Mouse (Mus musculus): Measurements from ENCODE around the gene Ddx50. TPM values are rescaled to one million over a fixed set of nuclear protein-coding genes. Genes with fewer than 3 reads are reported as not detected.
"Not testable (repeated sequence)": the region's sequence is repeated elsewhere in the genome, so short reads cannot be mapped to it uniquely, and the experiment has no call there.

Gene Ddx50
- polyA plus RNA-seq, 1 experiment from 2014 or later, result 94.5 TPM

GRCm38 (mm10) chr10:62603233-62604030 lies 47.6 kb downstream of the Ddx50 start:
- Histone ChIP-seq H3K4me1 (ENCODE audit: control insufficient read depth, insufficient read depth, low read length) (peaks cover 10% of the 10 kb centered on the region; the same call in 1 of the 2 replicates), H3K27me3 (replicated peaks; ENCODE audit: control insufficient read depth, insufficient read depth, low read length) (no peaks in the 10 kb centered on the region), H3K9ac (ENCODE audit: low read depth, low read length) (no peak overlapping the region), H3K27ac (ENCODE audit: low read length) (no peak overlapping the region), H3K4me3 (ENCODE audit: low read length) (no peak overlapping the region), H3K36me3 (ENCODE audit: control insufficient read depth, insufficient read depth, low read length) (no peaks in the 10 kb centered on the region), H3K9me3 (ENCODE audit: control insufficient read depth, low read length) (no peaks in the 10 kb centered on the region), H3K4me2 (ENCODE audit: low read depth, low read length) (no peak overlapping the region)
- 79% methylated on average over 12 of the region's 12 CpGs for WGBS
- ATAC-seq, result no peak

DNA sequence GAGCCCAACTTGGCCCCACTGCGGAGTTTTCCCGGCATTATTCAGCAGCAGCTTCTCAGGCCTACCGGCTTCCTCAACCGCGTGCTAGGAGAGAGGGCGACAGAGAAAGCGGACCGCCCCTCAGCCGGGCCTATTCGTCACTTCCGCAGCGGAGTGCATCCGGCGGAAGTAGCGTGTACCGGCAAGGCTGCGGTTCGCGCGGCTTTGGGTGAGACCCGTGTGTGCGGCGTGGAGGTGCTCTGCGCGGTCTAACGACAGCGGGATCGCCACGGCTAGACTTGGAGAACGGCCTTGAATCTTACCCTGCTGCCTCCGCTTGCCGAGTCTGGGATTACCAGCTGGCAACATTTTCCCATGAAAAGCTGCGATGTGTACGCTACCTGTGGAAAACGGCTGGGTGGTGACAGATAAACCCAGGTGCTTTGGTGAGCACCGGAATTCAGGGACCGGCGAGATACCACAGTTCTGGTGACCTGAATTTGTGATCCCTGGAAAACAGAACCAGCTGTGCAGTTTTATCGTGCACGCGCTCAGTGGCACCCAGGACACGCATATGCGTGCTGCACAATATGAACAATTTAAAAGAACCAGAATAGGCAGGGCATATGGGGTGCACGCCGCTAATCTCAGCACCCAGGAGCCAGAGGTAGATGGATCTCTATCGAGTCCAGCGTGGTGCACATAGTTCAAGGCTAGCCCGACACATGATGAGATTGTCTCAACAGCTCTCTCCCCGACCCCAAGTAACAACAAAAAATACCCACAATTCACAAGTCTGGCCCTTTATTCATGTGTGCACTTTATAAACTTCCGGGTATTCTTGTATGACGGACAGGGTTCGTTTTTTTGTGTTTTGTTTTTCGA lies 48.6 kb downstream of the Ddx50 start, which contains the start of gene Ddx21:
TSS of gene Ddx21 (minus strand) at position 105 of the 864 bp plus-strand sequence.
- H3K36me3 ChIP-seq (ENCODE audit: control insufficient read depth, insufficient read depth, low read length), result peaks cover 2% of the 10 kb centered on the region
- H3K4me3 ChIP-seq (ENCODE audit: low read length), result peak within 1 kb of the TSS; percentile 97
- peak within 1 kb of the TSS; percentile 96 for H3K4me2 ChIP-seq (ENCODE audit: low read depth, low read length)
- peak within 1 kb of the TSS; percentile 69 for H3K27ac ChIP-seq (ENCODE audit: low read length)
- peak within 1 kb of the TSS; percentile 81 for H3K9ac ChIP-seq (ENCODE audit: low read depth, low read length)
- 6% methylated on average over 53 of the region's 53 CpGs for WGBS
- H3K27me3 ChIP-seq (replicated peaks; ENCODE audit: control insufficient read depth, insufficient read depth, low read length), result no peaks in the 10 kb centered on the region
- H3K9me3 ChIP-seq (ENCODE audit: control insufficient read depth, low read length), result no peaks in the 10 kb centered on the region
- ATAC-seq, result peak; percentile 98
- H3K4me1 ChIP-seq (ENCODE audit: control insufficient read depth, insufficient read depth, low read length), result peaks cover 10% of the 10 kb centered on the region; the same call in 1 of the 2 replicates

GRCm38 (mm10) chr10:62601833-62602176 lies 49.2 kb downstream of the Ddx50 start:
- ATAC-seq, result peak; percentile 87
- H3K4me1 ChIP-seq (ENCODE audit: control insufficient read depth, insufficient read depth, low read length), result peaks cover 10% of the 10 kb centered on the region; the same call in 1 of the 2 replicates
- peak overlapping the region; percentile 81 for H3K9ac ChIP-seq (ENCODE audit: low read depth, low read length)

GRCm38 (mm10) chr10:62601053-62601791 lies 49.8 kb downstream of the Ddx50 start:
- no peaks in the 10 kb centered on the region for H3K27me3 ChIP-seq (replicated peaks; ENCODE audit: control insufficient read depth, insufficient read depth, low read length)
- H3K9ac ChIP-seq (ENCODE audit: low read depth, low read length), result peak overlapping the region; percentile 81
- H3K9me3 ChIP-seq (ENCODE audit: control insufficient read depth, low read length), result no peaks in the 10 kb centered on the region
- WGBS, result 11% methylated on average over 20 of the region's 20 CpGs
- peaks cover 7% of the 10 kb centered on the region for H3K36me3 ChIP-seq (ENCODE audit: control insufficient read depth, insufficient read depth, low read length)
- ATAC-seq, result no peak
- H3K4me3 ChIP-seq (ENCODE audit: low read length), result peak overlapping the region; percentile 97
- no peak overlapping the region for H3K27ac ChIP-seq (ENCODE audit: low read length)
- H3K4me1 ChIP-seq (ENCODE audit: control insufficient read depth, insufficient read depth, low read length), result peaks cover 10% of the 10 kb centered on the region; the same call in 1 of the 2 replicates
- peak overlapping the region; percentile 83 for H3K4me2 ChIP-seq (ENCODE audit: low read depth, low read length)

More at GRCm38 (mm10) chr10:62601833-62602176, 49.2 kb downstream of the Ddx50 start:
- Histone ChIP-seq H3K4me2 (ENCODE audit: low read depth, low read length) (peak overlapping the region; percentile 83), H3K36me3 (ENCODE audit: control insufficient read depth, insufficient read depth, low read length) (peaks cover 7% of the 10 kb centered on the region), H3K27me3 (replicated peaks; ENCODE audit: control insufficient read depth, insufficient read depth, low read length) (no peaks in the 10 kb centered on the region), H3K9me3 (ENCODE audit: control insufficient read depth, low read length) (no peaks in the 10 kb centered on the region), H3K27ac (ENCODE audit: low read length) (peak overlapping the region; percentile 69), H3K4me3 (ENCODE audit: low read length) (peak overlapping the region; percentile 97)
- WGBS, result 0% methylated on average over 23 of the region's 23 CpGs

DNA sequence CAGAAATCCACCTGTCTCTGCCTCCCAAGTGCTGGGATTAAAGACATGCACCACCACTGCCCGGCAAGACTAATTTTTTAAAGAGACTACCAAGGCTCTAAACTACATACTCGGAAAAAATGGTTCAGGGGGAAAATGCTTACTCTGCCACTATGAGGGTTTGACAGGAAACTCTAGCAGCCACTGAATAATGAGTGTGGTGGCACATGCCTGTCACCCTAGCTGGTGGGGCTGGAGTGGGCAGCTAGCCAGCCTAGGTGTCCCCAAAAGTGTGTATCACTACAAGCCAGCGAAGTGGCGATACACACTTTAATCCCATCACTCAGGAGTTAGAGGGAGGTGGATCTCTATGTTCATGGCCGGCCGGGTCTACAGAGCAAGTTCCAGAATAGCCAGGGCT lies 51.0 kb downstream of the Ddx50 start:
- no peak overlapping the region for H3K4me3 ChIP-seq (ENCODE audit: low read length)
- peaks cover 10% of the 10 kb centered on the region; the same call in 1 of the 2 replicates for H3K4me1 ChIP-seq (ENCODE audit: control insufficient read depth, insufficient read depth, low read length)
- 90% methylated on average over 6 of the region's 6 CpGs for WGBS
- no peak for ATAC-seq
- no peak overlapping the region for H3K9ac ChIP-seq (ENCODE audit: low read depth, low read length)
- peaks cover 7% of the 10 kb centered on the region for H3K36me3 ChIP-seq (ENCODE audit: control insufficient read depth, insufficient read depth, low read length)
- no peak overlapping the region for H3K27ac ChIP-seq (ENCODE audit: low read length)
- H3K27me3 ChIP-seq (replicated peaks; ENCODE audit: control insufficient read depth, insufficient read depth, low read length), result no peaks in the 10 kb centered on the region
- no peak overlapping the region for H3K4me2 ChIP-seq (ENCODE audit: low read depth, low read length)
- no peaks in the 10 kb centered on the region for H3K9me3 ChIP-seq (ENCODE audit: control insufficient read depth, low read length)

- H3K4me1 ChIP-seq (ENCODE audit: control insufficient read depth, insufficient read depth, low read length); H3K4me3 ChIP-seq (ENCODE audit: low read length); H3K27me3 ChIP-seq (replicated peaks; ENCODE audit: control insufficient read depth, insufficient read depth, low read length); H3K9ac ChIP-seq (ENCODE audit: low read depth, low read length); H3K9me3 ChIP-seq (ENCODE audit: control insufficient read depth, low read length); H3K36me3 ChIP-seq (ENCODE audit: control insufficient read depth, insufficient read depth, low read length); ATAC-seq; H3K27ac ChIP-seq (ENCODE audit: low read length); H3K4me2 ChIP-seq (ENCODE audit: low read depth, low read length): not testable (repeated sequence)
- whole genome bisulfite sequencing, result 97% methylated on average over 3 of the region's 3 CpGs
These were observed 51.7 kb downstream of the Ddx50 start for GRCm38 (mm10) chr10:62599311-62599710.

DNA sequence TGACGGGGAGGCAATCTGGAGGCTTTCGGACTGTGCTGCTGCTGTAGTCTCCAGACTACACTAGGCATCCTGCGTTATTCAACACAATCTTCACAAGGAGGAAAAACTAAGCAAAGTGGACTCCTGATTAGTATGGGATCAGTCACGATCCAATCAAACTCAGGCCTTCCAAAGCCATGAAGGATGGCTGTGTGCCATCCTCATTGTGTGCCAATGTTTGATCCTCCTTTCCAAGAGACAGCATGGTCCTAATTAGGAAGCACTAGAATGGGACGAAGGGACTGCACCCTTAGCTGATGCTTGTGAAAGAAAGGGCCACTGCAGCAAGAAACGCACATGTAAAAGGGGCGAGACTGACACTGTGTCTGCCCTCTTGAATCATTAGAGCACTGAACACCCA lies 58.5 kb downstream of the Ddx50 start:
- H3K9me3 ChIP-seq (ENCODE audit: control insufficient read depth, low read length), result no peaks in the 10 kb centered on the region
- no peak overlapping the region for H3K9ac ChIP-seq (ENCODE audit: low read depth, low read length)
- H3K4me3 ChIP-seq (ENCODE audit: low read length), result no peak overlapping the region
- peaks cover 10% of the 10 kb centered on the region for H3K36me3 ChIP-seq (ENCODE audit: control insufficient read depth, insufficient read depth, low read length)
- no peak overlapping the region for H3K27ac ChIP-seq (ENCODE audit: low read length)
- no peaks in the 10 kb centered on the region for H3K27me3 ChIP-seq (replicated peaks; ENCODE audit: control insufficient read depth, insufficient read depth, low read length)
- ATAC-seq, result no peak
- no peaks in the 10 kb centered on the region for H3K4me1 ChIP-seq (ENCODE audit: control insufficient read depth, insufficient read depth, low read length)
- no peak overlapping the region for H3K4me2 ChIP-seq (ENCODE audit: low read depth, low read length)
- 91% methylated on average over 7 of the region's 7 CpGs for WGBS

DNA sequence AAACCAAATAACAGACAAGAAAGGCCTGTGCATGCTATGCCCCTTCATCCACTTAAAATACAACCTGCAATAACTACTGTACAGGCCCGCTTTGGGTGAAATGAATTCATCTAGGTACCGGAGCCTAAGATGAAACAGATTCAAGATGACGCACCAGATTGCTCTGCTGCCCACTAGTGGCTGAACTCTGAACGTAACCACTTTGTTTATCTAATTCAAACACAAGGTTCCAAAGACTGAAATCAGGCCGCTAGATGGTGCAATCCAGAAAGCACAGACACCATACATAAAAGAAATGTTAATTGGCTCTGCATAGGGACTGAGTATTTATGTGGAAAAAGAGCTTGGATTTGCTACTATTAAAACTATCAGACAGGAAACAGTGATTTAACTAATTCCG lies 60.8 kb downstream of the Ddx50 start:
- WGBS, result 31% methylated on average over 6 of the region's 6 CpGs
- H3K4me1 ChIP-seq (ENCODE audit: control insufficient read depth, insufficient read depth, low read length), result no peaks in the 10 kb centered on the region
- H3K36me3 ChIP-seq (ENCODE audit: control insufficient read depth, insufficient read depth, low read length), result peaks cover 11% of the 10 kb centered on the region; the same call in 1 of the 2 replicates
- no peak overlapping the region for H3K27ac ChIP-seq (ENCODE audit: low read length)
- peak; percentile 65; the same call in 1 of the 2 replicates for ATAC-seq
- no peak overlapping the region for H3K9ac ChIP-seq (ENCODE audit: low read depth, low read length)
- no peak overlapping the region for H3K4me2 ChIP-seq (ENCODE audit: low read depth, low read length)
- no peaks in the 10 kb centered on the region for H3K9me3 ChIP-seq (ENCODE audit: control insufficient read depth, low read length)
- no peaks in the 10 kb centered on the region for H3K27me3 ChIP-seq (replicated peaks; ENCODE audit: control insufficient read depth, insufficient read depth, low read length)
- no peak overlapping the region for H3K4me3 ChIP-seq (ENCODE audit: low read length)

GRCm38 (mm10) chr10:62588616-62589015 lies 62.4 kb downstream of the Ddx50 start:
- peaks cover 19% of the 10 kb centered on the region for H3K36me3 ChIP-seq (ENCODE audit: control insufficient read depth, insufficient read depth, low read length)
- no peak overlapping the region for H3K4me3 ChIP-seq (ENCODE audit: low read length)
- no peak for ATAC-seq
- H3K9me3 ChIP-seq (ENCODE audit: control insufficient read depth, low read length), result no peaks in the 10 kb centered on the region
- no peak overlapping the region for H3K4me2 ChIP-seq (ENCODE audit: low read depth, low read length)
- no peaks in the 10 kb centered on the region for H3K27me3 ChIP-seq (replicated peaks; ENCODE audit: control insufficient read depth, insufficient read depth, low read length)
- WGBS, result 76% methylated on average over 4 of the region's 4 CpGs
- H3K9ac ChIP-seq (ENCODE audit: low read depth, low read length), result no peak overlapping the region
- no peaks in the 10 kb centered on the region for H3K4me1 ChIP-seq (ENCODE audit: control insufficient read depth, insufficient read depth, low read length)
- no peak overlapping the region for H3K27ac ChIP-seq (ENCODE audit: low read length)

Measured in intestine, embryonic 16.5 days (tissue).